Mouse (Mus musculus) liver, embryonic 11.5 days (tissue): Measurements from ENCODE around the gene Hist1h2ba. TPM values are rescaled to one million over a fixed set of nuclear protein-coding genes. Genes with fewer than 3 reads are reported as not detected.

Experiments
- ATAC-seq: fragments of 200-750 bp; cut with Nextera tagmentation; replicated peaks from 2 replicates; pipeline ENCODE4 v1.8.0; 2017; ENCODE audit warnings: moderate number of reproducible peaks, mild to moderate bottlenecking, moderate TSS enrichment, moderate library complexity; ENCODE audit not compliant: low FRiP score
- DNase-seq: peaks from one replicate; pipeline ENCODE4 v3.0.0-alpha.2; 2017; ENCODE audit warnings: low spot score
- H3K27ac ChIP-seq: fragments of 300-500 bp; sonication (generic); 2 replicates; pipeline ENCODE4 v1.5.1; 2014; ENCODE audit warnings: mild to moderate bottlenecking, low read depth, low read length, control low read depth
- H3K27me3 ChIP-seq: fragments of 300-500 bp; sonication (generic); replicated peaks from 2 replicates; pipeline ENCODE4 v1.6.1; 2014; ENCODE audit warnings: low read length, mixed read lengths; ENCODE audit not compliant: control insufficient read depth, insufficient read depth
- H3K36me3 ChIP-seq: fragments of 300-500 bp; sonication (generic); 2 replicates; pipeline ENCODE4 v1.6.1; 2014; ENCODE audit warnings: mild to moderate bottlenecking, low read length, moderate library complexity, mixed read lengths; ENCODE audit not compliant: control insufficient read depth, insufficient read depth
- H3K4me1 ChIP-seq: fragments of 300-500 bp; sonication (generic); replicated peaks from 2 replicates; pipeline ENCODE4 v1.6.1; 2014; ENCODE audit warnings: low read length, mixed read lengths; ENCODE audit not compliant: control insufficient read depth, insufficient read depth
- H3K4me2 ChIP-seq: fragments of 300-500 bp; sonication (generic); 2 replicates; pipeline ENCODE4 v1.6.1; 2014; ENCODE audit warnings: mild to moderate bottlenecking, control low read depth, moderate library complexity
- H3K4me3 ChIP-seq: fragments of 300-500 bp; sonication (generic); 2 replicates; pipeline ENCODE4 v1.5.1; 2014; ENCODE audit warnings: low read depth, low read length, control low read depth
- H3K9ac ChIP-seq: fragments of 300-500 bp; sonication (generic); 2 replicates; pipeline ENCODE4 v1.6.1; 2014; ENCODE audit warnings: low read depth, low read length, control low read depth
- H3K9me3 ChIP-seq: fragments of 300-500 bp; sonication (generic); 2 replicates; pipeline ENCODE4 v1.6.1; 2016; ENCODE audit warnings: low read length, inconsistent platforms, mixed read lengths; ENCODE audit not compliant: control insufficient read depth
- whole genome bisulfite sequencing: fragments of 180-500 bp; shearing (Covaris S2); extraction: QIAGEN DNeasy Blood & Tissue Kit; methylation state at CpG from one replicate; pipeline ENCODE4 v1.1.7; 2014; 5-methylcytosine and 5-hydroxymethylcytosine counted together
- polyA plus RNA-seq: library from polyadenylated mRNA; unstranded; fragments of >200 nt; fragmentation: Nextera tagmentation; extraction: Ambion mirVana; gene quantifications from 2 replicates; pipeline ENCODE4 v1.2.1, GENCODE M21; 2014

The Hist1h2ba gene
- polyA plus RNA-seq, 1 experiment from 2014 or later, result not detected

- ATAC-seq (no peak), DNase-seq (no peak)
- Histone ChIP-seq H3K4me2 (no peak overlapping the region), H3K9ac (no peak overlapping the region), H3K9me3 (no peaks in the 10 kb centered on the region), H3K4me3 (no peak overlapping the region), H3K27ac (no peak overlapping the region), H3K4me1 (peaks cover 26% of the 10 kb centered on the region), H3K36me3 (no peaks in the 10 kb centered on the region), H3K27me3 (no peaks in the 10 kb centered on the region)
- WGBS, result 65% methylated on average over 1 of the region's 1 CpGs
Measured at GRCm38 (mm10) chr13:23916132-23916531, 17.8 kb downstream of the Hist1h2ba start.

GRCm38 (mm10) chr13:23914376-23915167, 19.4 kb downstream of the Hist1h2ba start, which contains the start of gene Slc17a4:
Gene Slc17a4 (minus strand): TSS chr13:23915009.
- DNase-seq (no peak), ATAC-seq (no peak)
- H3K27me3 ChIP-seq, result no peaks in the 10 kb centered on the region
- 49% methylated on average over 9 of the region's 9 CpGs for WGBS
- H3K4me2 ChIP-seq, result no peak within 1 kb of the TSS
- H3K27ac ChIP-seq, result peak within 1 kb of the TSS; percentile 74
- H3K4me1 ChIP-seq, result peaks cover 36% of the 10 kb centered on the region
- H3K9me3 ChIP-seq, result no peaks in the 10 kb centered on the region
- H3K9ac ChIP-seq, result no peak within 1 kb of the TSS
- H3K36me3 ChIP-seq, result no peaks in the 10 kb centered on the region
- H3K4me3 ChIP-seq, result no peak within 1 kb of the TSS

DNA sequence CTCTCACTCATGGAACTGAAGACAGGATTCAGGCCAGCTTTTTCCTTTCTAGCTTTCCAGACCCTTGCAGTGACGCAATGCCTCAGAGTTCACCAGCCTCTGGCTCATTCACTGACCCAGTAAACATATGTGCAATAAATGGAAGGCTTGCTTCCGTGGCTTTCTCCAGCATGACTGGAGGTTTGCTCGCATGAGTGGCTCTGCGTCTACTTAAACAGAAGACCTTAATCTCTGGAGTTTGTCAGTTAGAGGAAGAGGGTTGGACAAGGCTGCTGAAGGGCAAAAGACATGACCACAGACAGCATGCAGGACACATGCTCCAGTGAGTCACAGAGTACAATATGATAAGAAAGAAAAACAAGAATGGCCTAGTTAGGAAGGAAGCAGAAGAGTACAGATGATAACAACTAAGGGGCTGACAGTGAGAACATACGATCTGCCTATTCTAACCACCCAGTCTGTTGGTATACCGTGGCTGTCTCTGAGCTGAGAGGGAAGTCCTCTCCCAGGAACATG, 20.1 kb downstream of the Hist1h2ba start:
- no peak overlapping the region for H3K9ac ChIP-seq
- peaks cover 37% of the 10 kb centered on the region for H3K4me1 ChIP-seq
- no peak overlapping the region for H3K4me3 ChIP-seq
- no peak overlapping the region for H3K4me2 ChIP-seq
- no peaks in the 10 kb centered on the region for H3K36me3 ChIP-seq
- peak; percentile 90 for ATAC-seq
- H3K27me3 ChIP-seq, result no peaks in the 10 kb centered on the region
- no peaks in the 10 kb centered on the region for H3K9me3 ChIP-seq
- WGBS, result 11% methylated on average over 6 of the region's 6 CpGs
- DNase-seq, result peak; percentile 38
- H3K27ac ChIP-seq, result peak overlapping the region; percentile 74

DNA sequence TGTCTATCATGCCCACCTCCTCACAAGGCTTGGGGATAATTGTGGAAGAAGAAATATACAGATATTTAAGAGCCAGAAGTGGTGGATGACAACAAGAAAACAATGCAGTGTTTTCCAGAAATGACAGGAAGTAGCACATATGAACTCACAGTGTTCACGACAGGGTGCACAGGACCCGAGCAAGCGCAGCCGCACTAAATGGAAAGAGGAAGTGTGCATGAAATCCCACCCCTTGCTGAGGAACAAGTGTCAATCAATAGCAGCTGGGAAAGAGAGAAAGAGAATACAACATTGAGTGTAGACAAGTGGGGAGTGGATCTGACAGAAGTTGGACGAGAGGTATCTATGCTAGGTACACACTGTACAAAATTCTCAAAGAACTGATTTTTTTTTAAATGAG, 22.6 kb downstream of the Hist1h2ba start:
- DNase-seq (no peak), ATAC-seq (no peak)
- no peaks in the 10 kb centered on the region for H3K27me3 ChIP-seq
- H3K4me3 ChIP-seq, result no peak overlapping the region
- H3K27ac ChIP-seq, result no peak overlapping the region
- WGBS, result 58% methylated on average over 5 of the region's 5 CpGs
- H3K9ac ChIP-seq, result no peak overlapping the region
- no peaks in the 10 kb centered on the region for H3K36me3 ChIP-seq
- peaks cover 37% of the 10 kb centered on the region for H3K4me1 ChIP-seq
- H3K9me3 ChIP-seq, result no peaks in the 10 kb centered on the region
- H3K4me2 ChIP-seq, result no peak overlapping the region

DNA sequence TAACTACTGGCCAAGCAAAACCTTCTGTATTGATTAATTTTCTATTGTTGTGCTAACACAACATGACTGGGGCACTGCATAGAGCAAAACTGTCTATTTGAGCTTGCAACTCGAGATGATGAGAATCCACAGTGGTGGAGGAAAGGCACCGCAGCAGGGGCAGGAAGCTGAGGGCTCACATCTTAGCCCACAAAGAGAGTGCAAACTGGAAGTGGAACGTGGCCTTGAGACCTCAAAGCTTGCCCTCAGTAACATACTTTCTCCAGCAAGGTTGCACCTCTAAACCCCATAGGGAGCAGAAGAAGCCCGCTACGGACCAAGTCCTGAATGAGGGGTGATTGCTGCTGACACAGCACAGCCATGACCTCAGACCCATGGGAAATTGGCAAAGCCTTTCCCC, 23.8 kb downstream of the Hist1h2ba start:
- 56% methylated on average over 5 of the region's 5 CpGs for WGBS
- Histone ChIP-seq H3K9ac (no peak overlapping the region), H3K36me3 (no peaks in the 10 kb centered on the region), H3K27me3 (no peaks in the 10 kb centered on the region), H3K4me1 (peaks cover 32% of the 10 kb centered on the region), H3K4me3 (no peak overlapping the region), H3K4me2 (no peak overlapping the region), H3K27ac (no peak overlapping the region), H3K9me3 (no peaks in the 10 kb centered on the region)
- DNase-seq (no peak), ATAC-seq (no peak)

GRCm38 (mm10) chr13:23906906-23907305, 27.1 kb downstream of the Hist1h2ba start:
- no peak for DNase-seq
- H3K36me3 ChIP-seq, result no peaks in the 10 kb centered on the region
- no peak overlapping the region for H3K9ac ChIP-seq
- WGBS, result 84% methylated on average over 5 of the region's 5 CpGs
- no peaks in the 10 kb centered on the region for H3K27me3 ChIP-seq
- ATAC-seq, result no peak
- H3K27ac ChIP-seq, result no peak overlapping the region
- peaks cover 11% of the 10 kb centered on the region; the same call in 1 of the 2 replicates for H3K4me1 ChIP-seq
- no peak overlapping the region for H3K4me2 ChIP-seq
- H3K9me3 ChIP-seq, result no peaks in the 10 kb centered on the region
- no peak overlapping the region for H3K4me3 ChIP-seq

DNA sequence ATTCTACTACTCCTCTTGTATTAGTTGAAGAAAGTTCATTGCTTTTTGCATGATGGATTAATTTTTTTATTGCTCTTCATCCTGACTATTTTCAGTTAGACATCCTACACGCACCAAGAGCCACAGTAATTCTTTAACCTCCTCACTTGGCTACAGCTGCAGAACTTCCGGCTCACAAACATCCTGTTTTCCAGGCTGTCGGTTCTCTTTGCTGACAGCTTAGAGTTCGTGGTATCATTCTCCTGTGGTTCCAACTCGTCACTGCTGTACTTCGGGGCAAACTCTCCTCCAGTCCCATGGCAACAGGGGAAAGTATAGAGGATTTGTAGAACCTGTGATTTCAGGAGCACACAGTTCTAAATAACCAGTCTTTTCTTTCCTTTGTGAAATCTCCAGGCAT, 35.7 kb downstream of the Hist1h2ba start:
- WGBS, result 29% methylated on average over 6 of the region's 6 CpGs
- no peak overlapping the region for H3K4me2 ChIP-seq
- DNase-seq, result no peak

GRCm38 (mm10) chr13:23893269-23893593, 40.7 kb downstream of the Hist1h2ba start:
- Histone ChIP-seq H3K27ac (no peak overlapping the region), H3K9me3 (no peaks in the 10 kb centered on the region), H3K27me3 (no peaks in the 10 kb centered on the region), H3K36me3 (no peaks in the 10 kb centered on the region), H3K9ac (no peak overlapping the region), H3K4me3 (no peak overlapping the region), H3K4me1 (no peaks in the 10 kb centered on the region), H3K4me2 (no peak overlapping the region)
- DNase-seq, result no peak
- WGBS, result 37% methylated on average over 4 of the region's 4 CpGs
- no peak for ATAC-seq

More for the DNA sequence above, 35.7 kb downstream of the Hist1h2ba start:
- Histone ChIP-seq H3K27ac (no peak overlapping the region), H3K9me3 (no peaks in the 10 kb centered on the region), H3K9ac (no peak overlapping the region), H3K36me3 (no peaks in the 10 kb centered on the region), H3K27me3 (no peaks in the 10 kb centered on the region), H3K4me3 (no peak overlapping the region), H3K4me1 (no peaks in the 10 kb centered on the region)
- ATAC-seq, result no peak
